Mouse (Mus musculus) frontal cortex, postnatal 10 days (tissue): ENCODE data around the gene Adprh.
"Not testable (repeated sequence)": the region's sequence is repeated elsewhere in the genome, so short reads cannot be mapped to it uniquely, and the experiment has no call there.

Experiments used
- DNase-seq, 2 experiments: peaks; one replicate each; pipeline ENCODE4 v3.0.0; 2022; ENCODE audit warnings: low spot score in 2 of 2, mixed read lengths in 1 of 2

Adprh gene

GRCm38 (mm10) chr16:38452442-38453202 lies at the start of gene Adprh:
Adprh (minus strand) TSS chr16:38452703.
- peak; percentile 83 to 89 for DNase-seq

DNA sequence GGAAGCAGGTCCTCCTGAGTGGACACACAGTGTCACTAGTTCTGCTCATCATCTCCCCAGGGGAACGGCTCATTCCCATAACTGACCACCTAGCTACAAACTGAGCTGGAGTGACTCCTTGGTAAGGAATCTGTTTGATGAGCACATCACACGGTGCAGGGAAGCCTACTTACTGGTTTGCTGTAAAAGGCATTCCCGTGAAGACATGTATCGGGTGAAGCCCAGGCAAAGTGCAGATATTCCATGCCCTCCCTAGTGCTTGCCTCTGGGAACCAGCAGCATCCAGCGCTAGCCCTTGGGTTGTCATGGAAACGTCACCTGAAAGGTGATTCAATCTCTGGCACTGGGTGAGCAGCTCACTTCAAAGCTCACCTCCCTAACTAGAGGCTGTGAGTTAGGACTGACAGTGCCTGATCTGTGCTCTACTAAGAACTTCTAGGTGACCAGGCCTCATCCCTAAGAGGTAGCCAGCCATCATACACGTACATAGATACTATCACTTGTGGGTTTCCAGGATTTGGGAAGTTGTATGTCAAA lies 44.2 kb upstream of the Adprh start:
- DNase-seq, result no peak

DNA sequence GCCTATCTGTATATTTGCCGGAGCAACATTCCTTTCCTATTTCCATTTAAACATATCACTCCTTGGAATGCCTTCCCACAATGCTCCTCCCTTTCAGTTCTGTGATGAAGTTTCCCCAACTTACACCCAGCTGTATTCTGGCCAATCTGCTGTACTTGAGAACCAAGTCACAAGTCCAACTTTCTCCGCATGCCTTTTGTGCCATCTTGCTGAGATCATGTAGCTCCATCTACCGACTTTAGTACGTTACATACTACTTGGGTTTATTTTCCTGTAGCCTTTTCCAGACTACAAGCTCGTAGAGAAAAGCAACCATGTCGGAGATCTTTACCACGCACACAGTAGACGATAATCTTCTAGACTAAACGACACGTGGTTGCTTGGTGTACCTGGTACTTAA lies 41.4 kb upstream of the Adprh start:
- no peak for DNase-seq

- no peak for DNase-seq
Measured at GRCm38 (mm10) chr16:38492551-38492950, 40.0 kb upstream of the Adprh start.

GRCm38 (mm10) chr16:38483582-38484309 lies 31.2 kb upstream of the Adprh start:
- no peak for DNase-seq

DNA sequence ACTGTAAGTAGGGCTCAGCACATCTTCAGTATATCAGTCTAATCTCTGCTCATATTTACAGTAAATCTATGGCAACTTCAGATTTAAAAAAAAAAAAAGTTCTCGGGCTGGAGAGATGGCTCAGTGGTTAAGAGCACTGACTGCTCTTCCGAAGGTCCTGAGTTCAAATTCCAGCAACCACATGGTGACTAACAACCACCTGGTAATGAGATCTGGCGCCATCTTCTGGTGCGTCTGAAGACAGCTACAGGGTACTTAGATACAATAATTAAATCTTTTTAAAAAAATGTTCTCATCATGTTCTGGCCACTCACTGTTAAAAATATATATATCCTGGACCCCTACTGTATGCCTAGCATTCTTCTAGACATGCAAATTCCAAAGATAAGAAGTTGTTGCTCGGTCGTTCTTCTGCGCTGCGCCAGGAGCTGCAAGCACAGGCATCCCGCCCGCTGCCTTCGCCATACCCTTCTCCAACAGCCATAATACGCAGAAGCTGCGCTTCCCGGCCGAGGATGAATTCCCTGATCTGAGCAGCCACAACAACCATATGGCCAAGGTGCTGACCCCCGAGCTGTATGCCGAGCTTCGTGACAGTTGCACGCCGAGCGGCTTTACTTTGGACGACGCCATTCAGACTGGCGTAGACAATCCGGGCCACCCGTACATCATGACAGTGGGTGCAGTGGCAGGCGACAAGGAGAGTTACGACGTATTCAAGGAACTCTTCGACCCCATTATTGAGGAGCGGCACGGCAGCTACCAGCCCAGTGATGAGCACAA lies 30.5 kb upstream of the Adprh start:
- DNase-seq, result no peak

GRCm38 (mm10) chr16:38481327-38481726 lies 28.8 kb upstream of the Adprh start:
- no peak for DNase-seq

GRCm38 (mm10) chr16:38478296-38478695 lies 25.8 kb upstream of the Adprh start:
- DNase-seq, result no peak

GRCm38 (mm10) chr16:38477241-38477608 lies 24.7 kb upstream of the Adprh start:
- not testable (repeated sequence) for DNase-seq

DNA sequence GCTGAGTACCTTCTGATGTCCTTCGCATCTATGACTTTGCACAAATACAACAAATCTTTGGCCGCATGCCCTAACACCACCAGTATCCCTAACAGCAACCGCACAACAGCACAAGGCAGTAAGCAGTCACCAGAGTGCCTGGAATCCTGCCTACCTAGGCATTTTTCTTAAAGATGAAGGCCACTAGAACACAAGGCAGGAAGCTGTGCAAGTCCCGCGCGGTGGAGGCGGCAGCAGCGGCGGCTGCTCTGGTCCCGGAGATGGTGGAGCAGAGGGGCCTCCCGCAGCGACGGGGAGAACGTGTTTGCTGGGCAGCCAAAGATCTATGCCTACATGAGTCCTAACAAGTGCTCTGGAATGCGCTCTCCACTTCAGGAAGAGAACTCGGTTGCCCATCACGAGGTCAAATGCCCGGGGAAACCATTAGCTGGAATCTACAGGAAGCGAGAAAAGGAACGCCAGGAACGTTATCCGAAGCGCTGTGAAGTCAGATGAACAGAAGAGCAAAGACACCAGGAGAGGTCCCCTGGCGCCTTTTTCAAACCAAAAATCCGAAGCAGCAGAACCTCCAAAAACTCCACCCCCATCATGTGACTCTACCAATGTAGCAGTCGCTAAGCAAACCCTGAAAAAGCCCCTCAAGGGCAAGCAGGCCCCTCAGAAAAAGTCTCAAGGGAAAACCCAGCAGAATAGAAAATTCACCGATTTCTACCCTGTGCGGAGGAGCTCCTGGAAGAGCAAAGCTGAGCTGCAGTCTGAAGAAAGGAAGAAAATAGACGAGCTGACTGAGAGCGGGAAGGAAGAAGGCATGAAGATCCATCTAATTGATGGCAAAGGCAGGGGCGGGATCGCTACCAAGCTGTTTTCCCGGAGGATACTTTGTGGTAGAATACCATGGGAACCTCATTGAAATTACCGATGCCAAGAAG lies 24.1 kb upstream of the Adprh start:
- no peak for DNase-seq

- DNase-seq, result no peak
Measured at GRCm38 (mm10) chr16:38475681-38476311, 23.3 kb upstream of the Adprh start.

DNA sequence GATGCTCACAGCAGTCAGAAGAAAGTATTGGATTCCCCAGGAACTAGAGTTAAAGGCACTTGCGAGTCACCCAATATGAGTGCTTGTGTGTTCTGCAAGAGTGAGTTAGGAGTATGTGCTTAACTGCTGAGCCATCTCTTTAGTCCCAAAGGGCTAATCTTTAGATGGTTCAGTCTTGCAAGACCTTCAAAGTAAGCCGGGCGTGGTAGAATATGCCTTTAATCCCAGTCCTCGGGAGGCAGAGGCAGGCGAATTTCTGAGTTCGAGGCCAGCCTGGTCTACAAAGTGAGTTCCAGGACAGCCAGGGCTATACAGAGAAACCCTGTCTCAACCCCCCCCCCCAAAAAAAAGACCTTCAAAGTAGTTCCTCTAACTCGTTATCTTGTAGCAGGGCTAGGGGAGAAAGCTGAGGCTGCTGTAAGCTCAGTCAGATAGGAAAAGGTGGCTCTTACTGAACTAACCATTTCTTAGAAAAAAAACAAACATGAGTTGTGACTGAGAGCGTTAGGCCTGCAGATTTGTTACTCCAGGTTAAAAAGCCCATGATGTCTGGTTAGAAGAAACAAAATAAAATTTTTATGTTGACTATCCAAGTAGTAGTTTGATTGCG lies 22.3 kb upstream of the Adprh start:
- DNase-seq, result no peak

DNA sequence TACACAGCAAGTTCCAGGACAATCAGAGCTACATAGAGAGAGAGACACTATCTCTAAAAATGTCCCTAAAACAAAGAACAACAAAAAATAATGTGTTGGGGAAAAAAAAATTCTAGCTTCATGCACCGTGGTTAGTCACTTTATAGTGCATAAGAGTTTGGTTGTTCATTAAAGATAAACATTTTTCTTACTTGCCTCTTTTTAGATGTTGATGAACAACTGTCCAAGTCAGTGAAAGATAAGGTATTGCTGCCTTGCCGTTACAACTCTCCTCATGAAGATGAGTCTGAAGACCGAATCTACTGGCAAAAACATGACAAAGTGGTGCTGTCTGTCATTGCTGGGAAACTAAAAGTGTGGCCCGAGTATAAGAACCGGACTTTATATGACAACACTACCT lies 21.2 kb upstream of the Adprh start:
- DNase-seq, result no peak

GRCm38 (mm10) chr16:38472507-38472873 lies 20.0 kb upstream of the Adprh start:
- no peak for DNase-seq

DNA sequence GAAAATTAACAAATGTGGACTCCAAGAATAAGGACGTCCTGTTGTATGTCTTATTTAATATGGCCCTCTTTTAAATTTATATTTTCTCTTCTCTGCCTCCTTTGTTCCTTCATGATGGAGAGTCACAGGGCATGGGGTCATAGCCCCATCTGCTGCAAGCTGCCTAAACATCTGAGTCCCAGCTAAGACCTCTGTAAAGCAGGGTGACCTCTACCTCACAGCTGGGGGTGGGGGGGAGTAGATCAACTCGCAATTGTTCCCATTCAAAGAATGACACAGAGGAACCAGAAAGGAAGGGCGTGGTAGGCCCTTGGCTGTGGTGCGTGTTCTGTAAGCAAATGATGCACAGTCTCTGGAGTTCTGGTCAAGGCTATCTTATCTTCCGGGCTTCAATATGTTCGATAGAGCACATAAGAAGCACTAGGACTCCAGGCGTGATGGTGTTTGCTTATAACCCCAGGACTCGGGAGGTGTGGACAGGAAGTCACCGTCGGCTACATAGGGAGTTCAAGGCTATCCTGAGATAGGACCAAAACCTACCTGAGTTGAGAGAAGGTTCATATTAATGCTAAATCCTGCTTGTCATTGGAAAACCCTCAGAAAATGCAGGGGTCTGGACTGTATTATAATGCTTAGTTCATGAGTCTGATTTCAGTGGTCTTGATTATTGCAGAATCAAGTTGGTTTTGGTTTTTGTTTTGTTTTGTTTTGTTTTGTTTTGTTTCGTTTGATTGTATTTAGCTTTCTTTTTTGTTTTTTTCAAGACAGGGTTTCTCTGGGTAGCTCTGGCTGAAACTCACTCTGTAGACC lies 19.4 kb upstream of the Adprh start:
- no peak for DNase-seq

DNA sequence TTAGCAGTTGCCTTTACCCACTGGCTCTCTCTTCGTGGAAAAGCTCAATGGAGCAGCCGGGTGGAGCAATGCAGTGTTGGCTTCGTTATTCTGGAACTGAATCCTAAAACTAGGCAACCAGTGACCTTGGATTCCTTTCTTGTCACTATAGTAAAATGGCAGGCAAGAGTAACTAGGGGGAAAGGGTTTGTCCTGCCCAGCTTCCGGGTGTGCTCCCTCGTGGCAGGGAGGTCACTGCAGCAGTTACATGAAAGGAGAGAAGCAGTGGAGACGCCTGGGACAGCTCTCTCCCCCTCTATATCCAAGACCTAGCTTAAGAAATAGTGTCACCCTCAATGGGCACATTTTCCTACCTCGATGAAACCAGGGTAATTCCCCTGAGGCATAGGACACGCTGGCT lies 16.9 kb upstream of the Adprh start:
- no peak for DNase-seq

GRCm38 (mm10) chr16:38468706-38469018 lies 16.2 kb upstream of the Adprh start:
- DNase-seq, result no peak

DNA sequence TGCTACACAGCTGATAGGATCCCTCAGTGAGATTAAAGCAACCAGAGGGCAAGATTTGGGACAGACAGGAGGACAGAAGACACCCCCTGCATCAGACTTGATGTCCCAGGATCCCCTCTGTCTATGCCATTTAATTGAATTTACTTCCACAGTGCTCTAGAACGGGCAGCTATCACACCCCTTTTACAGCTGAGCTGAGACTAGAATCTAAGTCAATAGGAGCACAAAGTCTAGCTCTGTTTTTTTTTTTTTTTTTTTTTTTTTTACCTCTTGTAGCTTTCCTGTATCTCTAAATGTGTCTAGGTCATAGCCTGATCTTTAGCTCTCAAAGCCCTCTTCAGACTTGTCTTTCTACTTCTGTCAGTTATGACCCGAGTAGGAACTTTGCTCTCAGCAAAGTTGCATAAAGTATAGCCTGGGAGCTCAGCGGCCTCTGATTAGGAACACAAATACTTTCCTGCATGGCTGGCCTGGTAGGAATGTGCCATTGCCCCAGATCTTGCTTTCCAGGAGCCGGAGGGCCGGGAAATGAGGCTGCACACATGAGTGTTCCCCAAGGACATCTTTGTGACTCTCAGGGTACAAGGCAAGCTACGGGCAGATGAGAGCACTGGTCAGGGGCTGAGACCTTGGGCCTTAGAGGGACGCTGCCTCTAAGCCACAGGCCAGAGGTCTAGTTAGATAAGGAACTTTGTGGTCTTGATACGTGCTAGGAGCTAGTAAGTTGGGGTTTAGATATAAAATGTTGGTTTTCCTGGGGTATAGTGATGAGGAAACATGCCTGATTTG lies 15.6 kb upstream of the Adprh start:
- no peak for DNase-seq
